Mouse (Mus musculus) spleen, postnatal 4 days (tissue): ENCODE measurements at regions not wholly inside any gene's neighbourhood (a gene's known extent, or its start where the extent isn't known, plus 50 kb on each side); places are given as distances from the start of the nearest gene placed in this dataset.

Experiments used
- DNase-seq, 2 experiments: peaks; one replicate each; pipeline ENCODE4 v3.0.0; 2022; ENCODE audit warnings: low spot score in 2 of 2

GRCm38 (mm10) chr3:147444005-147444763 is 592.0 kb downstream of the Ttll7 start:
- DNase-seq, result no peak

GRCm38 (mm10) chr3:147445066-147445844 is 593.1 kb downstream of the Ttll7 start:
- DNase-seq, result no peak

DNA sequence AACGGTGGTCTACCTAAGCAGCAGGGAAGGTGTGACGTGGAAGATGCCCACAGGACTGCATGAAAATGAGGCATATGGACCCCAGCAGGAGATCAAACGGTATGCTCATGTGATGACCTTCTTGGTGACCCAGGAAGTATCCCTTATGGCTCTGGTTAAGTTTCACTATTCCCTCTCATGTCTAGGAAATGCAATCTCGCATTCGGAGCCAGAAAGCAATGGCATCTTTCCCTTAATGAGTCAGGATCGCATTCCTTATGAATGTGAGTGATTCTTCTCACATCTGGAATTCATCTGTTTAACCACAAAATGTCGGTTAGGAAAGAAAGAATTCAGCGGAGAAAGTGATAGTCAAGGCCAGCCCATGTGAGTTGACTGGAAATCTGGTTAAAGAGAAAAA is 593.7 kb downstream of the Ttll7 start:
- no peak for DNase-seq

DNA sequence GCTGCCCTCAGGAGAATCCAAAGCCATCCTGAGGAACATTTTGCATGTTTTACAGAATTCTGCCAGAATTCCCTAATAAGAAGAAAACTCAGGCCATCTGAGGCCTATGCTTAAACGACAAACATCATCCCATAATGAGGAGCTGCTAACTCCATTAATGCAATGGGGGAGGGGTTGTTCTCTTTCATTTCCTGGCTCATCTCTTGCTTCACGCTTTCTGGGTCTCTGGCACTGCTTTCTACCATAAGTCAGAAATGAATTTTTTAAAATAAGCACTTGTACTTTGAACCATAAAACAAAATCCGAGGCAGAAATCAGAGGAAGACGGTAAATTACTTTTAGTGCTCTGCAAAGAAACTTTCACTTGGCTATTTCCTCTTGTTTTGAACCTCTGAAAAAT is 600.0 kb downstream of the Ttll7 start:
- no peak for DNase-seq

DNA sequence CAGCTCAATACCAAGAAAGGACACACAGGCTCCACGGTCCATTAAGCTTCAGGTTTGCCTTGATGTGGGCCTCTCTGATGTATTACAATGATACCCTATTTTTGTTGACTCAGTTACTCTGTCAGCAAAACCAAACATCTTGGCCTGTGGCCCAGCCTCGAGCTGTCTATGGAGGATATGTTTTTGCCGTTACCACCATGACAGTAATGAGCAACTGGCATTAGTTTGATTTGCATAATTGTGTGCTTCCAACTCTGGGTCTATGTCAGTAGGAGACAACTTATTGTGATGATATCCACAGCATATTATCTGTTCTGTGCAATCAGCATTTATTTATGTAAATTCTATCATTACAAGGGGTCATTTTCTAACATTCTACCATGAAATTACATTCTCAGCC is 603.2 kb downstream of the Ttll7 start:
- DNase-seq, result no peak

GRCm38 (mm10) chr3:147456294-147456693 is 604.1 kb downstream of the Ttll7 start:
- no peak for DNase-seq

- no peak for DNase-seq
Measured at GRCm38 (mm10) chr3:147458115-147458514, 605.9 kb downstream of the Ttll7 start.

GRCm38 (mm10) chr3:147479890-147480289 is 627.7 kb downstream of the Ttll7 start:
- no peak for DNase-seq
